Mouse (Mus musculus) heart, embryonic 16.5 days (tissue): ENCODE measurements around the gene Wdr13. TPM values are rescaled to one million over a fixed set of nuclear protein-coding genes. Genes with fewer than 3 reads are reported as not detected.

Experiments
- polyA plus RNA-seq: library from polyadenylated mRNA; unstranded; fragments of >200 nt; fragmentation: Nextera tagmentation; extraction: Ambion mirVana; gene quantifications from 2 replicates; pipeline ENCODE4 v1.2.1, GENCODE M21; 2015

Wdr13 gene
- polyA plus RNA-seq, 1 experiment from 2014 or later, result 27.5 TPM

Other genes starting within 250 kb of the Wdr13 start
- gene Slc35a2, start 248.9 kb downstream of the Wdr13 start, polyA plus RNA-seq, result 28.9 and 30.5 TPM in 2 replicates
- 74.7 and 82.7 TPM in 2 replicates for gene Pqbp1, start 233.6 kb downstream of the Wdr13 start, polyA plus RNA-seq
- 114 and 122 TPM in 2 replicates for gene Timm17b, start 233.5 kb downstream of the Wdr13 start, polyA plus RNA-seq
- gene Gm10491, start 225.1 kb downstream of the Wdr13 start, polyA plus RNA-seq, result not detected in 2 replicates
- gene Gm10490, start 223.3 kb downstream of the Wdr13 start, polyA plus RNA-seq, result not detected in 2 replicates
- gene Pcsk1n, start 213.1 kb downstream of the Wdr13 start, polyA plus RNA-seq, result 0.32 and 0.42 TPM in 2 replicates
- not detected in 2 replicates for gene Eras, start 204.3 kb downstream of the Wdr13 start, polyA plus RNA-seq
- 26.1 and 26.7 TPM in 2 replicates for gene Hdac6, start 185.0 kb downstream of the Wdr13 start, polyA plus RNA-seq
- 1.1 and 1.4 TPM in 2 replicates for gene Gata1, start 154.8 kb downstream of the Wdr13 start, polyA plus RNA-seq
- 0.74 and 0.77 TPM in 2 replicates for gene Glod5, start 114.4 kb downstream of the Wdr13 start, polyA plus RNA-seq
- 31.3 and 33.7 TPM in 2 replicates for gene Suv39h1, start 58.1 kb downstream of the Wdr13 start, polyA plus RNA-seq
- gene Was, start 42.4 kb downstream of the Wdr13 start, polyA plus RNA-seq, result 0.62 and 2.2 TPM in 2 replicates
- 295 and 339 TPM in 2 replicates for gene Rbm3, start 13.0 kb upstream of the Wdr13 start, polyA plus RNA-seq
- 10.4 and 11.8 TPM in 2 replicates for gene Tbc1d25, start 43.3 kb upstream of the Wdr13 start, polyA plus RNA-seq
- 31.9 and 35.7 TPM in 2 replicates for gene Ebp, start 60.6 kb upstream of the Wdr13 start, polyA plus RNA-seq
- 4.3 and 5.0 TPM in 2 replicates for gene Porcn, start 73.6 kb upstream of the Wdr13 start, polyA plus RNA-seq
- gene Ftsj1, start 119.5 kb upstream of the Wdr13 start, polyA plus RNA-seq, result 23.8 and 25.7 TPM in 2 replicates
- gene Slc38a5, start 138.2 kb upstream of the Wdr13 start, polyA plus RNA-seq, result 13.9 and 22.6 TPM in 2 replicates
- not detected in 2 replicates for gene Ssxb10, start 194.5 kb upstream of the Wdr13 start, polyA plus RNA-seq
- not detected in 2 replicates for gene Ssxb9, start 234.1 kb upstream of the Wdr13 start, polyA plus RNA-seq